Mouse (Mus musculus) heart, embryonic 12.5 days (tissue): ENCODE results near the gene Cpeb4. TPM values are rescaled to one million over a fixed set of nuclear protein-coding genes. Genes with fewer than 3 reads are reported as not detected.

Experiments
- ATAC-seq: fragments of 200-750 bp; cut with Nextera tagmentation; 2 replicates; pipeline ENCODE4 v1.8.0; 2017; ENCODE audit warnings: moderate TSS enrichment, moderate library complexity; ENCODE audit not compliant: insufficient number of reproducible peaks, low FRiP score
- H3K27ac ChIP-seq: fragments of 300-500 bp; sonication (generic); 2 replicates; pipeline ENCODE4 v1.5.1; 2016; ENCODE audit warnings: mild to moderate bottlenecking, moderate library complexity; ENCODE audit not compliant: poor library complexity, severe bottlenecking
- H3K27me3 ChIP-seq: fragments of 300-500 bp; sonication (generic); replicated peaks from 2 replicates; pipeline ENCODE4 v1.6.1; 2016; ENCODE audit warnings: mild to moderate bottlenecking, moderate library complexity
- H3K36me3 ChIP-seq: fragments of 300-500 bp; sonication (generic); 2 replicates; pipeline ENCODE4 v1.6.1; 2016; ENCODE audit warnings: mild to moderate bottlenecking, moderate library complexity
- H3K4me1 ChIP-seq: fragments of 300-500 bp; sonication (generic); replicated peaks from 2 replicates; pipeline ENCODE4 v1.6.1; 2016; ENCODE audit warnings: mild to moderate bottlenecking
- H3K4me2 ChIP-seq: fragments of 300-500 bp; sonication (generic); 2 replicates; pipeline ENCODE4 v1.6.1; 2016; ENCODE audit warnings: mild to moderate bottlenecking, moderate library complexity
- H3K4me3 ChIP-seq: fragments of 300-500 bp; sonication (generic); 2 replicates; pipeline ENCODE4 v1.5.1; 2016; ENCODE audit warnings: mild to moderate bottlenecking
- H3K9ac ChIP-seq: fragments of 300-500 bp; sonication (generic); 2 replicates; pipeline ENCODE4 v1.6.1; 2016; ENCODE audit warnings: mild to moderate bottlenecking, moderate library complexity
- H3K9me3 ChIP-seq: fragments of 300-500 bp; sonication (generic); replicated peaks from 2 replicates; pipeline ENCODE4 v1.6.1; 2016; ENCODE audit warnings: mild to moderate bottlenecking, moderate library complexity
- WGBS: fragments of 180-500 bp; shearing (Covaris S2); methylation state at CpG from one replicate; pipeline ENCODE4 v1.1.7; 2016; 5-methylcytosine and 5-hydroxymethylcytosine counted together
- polyA plus RNA-seq: library from polyadenylated mRNA; unstranded; fragments of >200 nt; fragmentation: Nextera tagmentation; extraction: Ambion mirVana; gene quantifications from 2 replicates; pipeline ENCODE4 v1.2.1, GENCODE M21; 2016

Gene Cpeb4
- polyA plus RNA-seq, 1 experiment from 2014 or later, result 13.6 TPM

GRCm38 (mm10) chr11:31848725-31849124, 23.3 kb upstream of the Cpeb4 start:
- no peak for ATAC-seq
- 85% methylated on average over 4 of the region's 4 CpGs for WGBS
- no peaks in the 10 kb centered on the region for H3K27me3 ChIP-seq
- H3K4me3 ChIP-seq, result no peak overlapping the region
- no peaks in the 10 kb centered on the region for H3K36me3 ChIP-seq
- H3K9ac ChIP-seq, result no peak overlapping the region
- H3K27ac ChIP-seq, result no peak overlapping the region
- H3K4me1 ChIP-seq, result peaks cover 13% of the 10 kb centered on the region
- no peaks in the 10 kb centered on the region for H3K9me3 ChIP-seq
- no peak overlapping the region for H3K4me2 ChIP-seq

DNA sequence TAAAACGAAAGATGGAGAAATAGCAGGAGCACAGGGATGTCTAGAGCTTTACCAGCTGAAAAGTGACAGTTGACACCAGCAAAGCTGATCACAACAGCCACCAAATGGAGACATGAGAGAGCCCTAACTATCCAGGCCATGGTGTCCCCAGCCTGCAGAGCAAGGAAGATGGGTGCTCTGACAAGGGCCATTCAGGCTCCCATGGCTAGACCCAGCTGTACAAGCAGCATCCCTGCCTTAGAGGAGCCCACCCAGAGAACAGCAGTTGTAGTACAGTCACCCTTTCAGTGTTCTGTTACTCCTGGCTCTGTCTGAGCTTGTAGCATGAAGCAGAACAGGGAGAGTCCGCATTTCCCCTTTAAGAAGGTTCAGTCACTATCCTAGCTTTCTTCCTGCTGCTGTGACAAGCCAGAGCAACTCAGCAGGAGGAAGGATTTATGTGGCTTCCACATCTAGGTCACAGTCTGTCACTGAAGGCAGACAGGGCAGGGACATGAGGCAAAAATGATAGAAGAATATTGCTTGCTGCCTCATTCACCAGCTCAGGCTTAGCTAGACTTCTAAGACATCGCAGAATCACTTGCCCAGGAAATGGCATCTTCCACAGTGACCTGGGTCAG, 21.7 kb upstream of the Cpeb4 start:
- H3K4me1 ChIP-seq, result peaks cover 4% of the 10 kb centered on the region; the same call in 1 of the 2 replicates
- WGBS, result 76% methylated on average over 3 of the region's 3 CpGs
- ATAC-seq, result no peak
- H3K4me3 ChIP-seq, result no peak overlapping the region
- no peak overlapping the region for H3K4me2 ChIP-seq
- no peak overlapping the region for H3K9ac ChIP-seq
- no peak overlapping the region for H3K27ac ChIP-seq
- H3K27me3 ChIP-seq, result no peaks in the 10 kb centered on the region
- no peaks in the 10 kb centered on the region for H3K9me3 ChIP-seq
- no peaks in the 10 kb centered on the region for H3K36me3 ChIP-seq

GRCm38 (mm10) chr11:31850995-31851394, 21.0 kb upstream of the Cpeb4 start:
- Histone ChIP-seq H3K4me3 (no peak overlapping the region), H3K4me2 (no peak overlapping the region), H3K27ac (no peak overlapping the region), H3K27me3 (no peaks in the 10 kb centered on the region), H3K4me1 (peaks cover 4% of the 10 kb centered on the region; the same call in 1 of the 2 replicates), H3K9ac (no peak overlapping the region), H3K9me3 (no peaks in the 10 kb centered on the region), H3K36me3 (no peaks in the 10 kb centered on the region)
- WGBS, result 82% methylated on average over 5 of the region's 5 CpGs
- ATAC-seq, result no peak

- WGBS, result 77% methylated on average over 4 of the region's 4 CpGs
- Histone ChIP-seq H3K27ac (no peak overlapping the region), H3K4me2 (no peak overlapping the region), H3K36me3 (no peaks in the 10 kb centered on the region), H3K9me3 (no peaks in the 10 kb centered on the region), H3K4me1 (peaks cover 4% of the 10 kb centered on the region; the same call in 1 of the 2 replicates), H3K9ac (no peak overlapping the region), H3K27me3 (no peaks in the 10 kb centered on the region), H3K4me3 (no peak overlapping the region)
- ATAC-seq, result no peak
Observed at GRCm38 (mm10) chr11:31851702-31852560, 20.1 kb upstream of the Cpeb4 start.

GRCm38 (mm10) chr11:31854955-31855354, 17.1 kb upstream of the Cpeb4 start:
- H3K9ac ChIP-seq, result no peak overlapping the region
- 75% methylated on average over 5 of the region's 5 CpGs for WGBS
- H3K9me3 ChIP-seq, result no peaks in the 10 kb centered on the region
- no peaks in the 10 kb centered on the region for H3K27me3 ChIP-seq
- H3K27ac ChIP-seq, result no peak overlapping the region
- no peak overlapping the region for H3K4me2 ChIP-seq
- no peak for ATAC-seq
- no peaks in the 10 kb centered on the region for H3K36me3 ChIP-seq
- H3K4me3 ChIP-seq, result no peak overlapping the region
- peaks cover 4% of the 10 kb centered on the region; the same call in 1 of the 2 replicates for H3K4me1 ChIP-seq

DNA sequence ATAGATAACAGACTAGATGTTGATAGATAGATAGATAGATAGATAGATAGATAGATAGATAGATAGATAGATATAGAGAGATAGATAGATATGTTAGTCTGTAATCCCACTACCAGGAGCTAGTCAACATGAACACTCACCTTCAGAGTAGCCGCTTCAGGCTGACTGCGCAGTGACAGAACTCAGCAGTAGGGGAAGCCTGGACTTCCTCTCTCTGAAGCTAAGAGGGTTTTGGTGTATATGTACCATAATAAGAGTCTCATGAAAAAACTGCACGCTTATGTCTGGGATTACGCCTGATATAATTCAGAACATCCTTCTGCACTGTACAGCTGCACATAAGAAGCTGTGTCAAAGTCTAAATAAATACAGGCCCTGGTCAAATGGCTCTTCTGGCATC, 14.5 kb upstream of the Cpeb4 start:
- 92% methylated on average over 4 of the region's 4 CpGs for whole genome bisulfite sequencing
- Histone ChIP-seq H3K36me3 (no peaks in the 10 kb centered on the region), H3K4me1 (no peaks in the 10 kb centered on the region), H3K4me3 (no peak overlapping the region), H3K9me3 (no peaks in the 10 kb centered on the region), H3K27ac (no peak overlapping the region), H3K9ac (no peak overlapping the region), H3K4me2 (no peak overlapping the region), H3K27me3 (no peaks in the 10 kb centered on the region)
- ATAC-seq, result no peak

GRCm38 (mm10) chr11:31861149-31861890, 10.7 kb upstream of the Cpeb4 start:
- Histone ChIP-seq H3K4me1 (no peaks in the 10 kb centered on the region), H3K27me3 (no peaks in the 10 kb centered on the region), H3K9ac (no peak overlapping the region), H3K4me3 (no peak overlapping the region), H3K4me2 (no peak overlapping the region), H3K9me3 (no peaks in the 10 kb centered on the region), H3K27ac (no peak overlapping the region), H3K36me3 (no peaks in the 10 kb centered on the region)
- WGBS, result 67% methylated on average over 6 of the region's 6 CpGs
- ATAC-seq, result peak; percentile 92

DNA sequence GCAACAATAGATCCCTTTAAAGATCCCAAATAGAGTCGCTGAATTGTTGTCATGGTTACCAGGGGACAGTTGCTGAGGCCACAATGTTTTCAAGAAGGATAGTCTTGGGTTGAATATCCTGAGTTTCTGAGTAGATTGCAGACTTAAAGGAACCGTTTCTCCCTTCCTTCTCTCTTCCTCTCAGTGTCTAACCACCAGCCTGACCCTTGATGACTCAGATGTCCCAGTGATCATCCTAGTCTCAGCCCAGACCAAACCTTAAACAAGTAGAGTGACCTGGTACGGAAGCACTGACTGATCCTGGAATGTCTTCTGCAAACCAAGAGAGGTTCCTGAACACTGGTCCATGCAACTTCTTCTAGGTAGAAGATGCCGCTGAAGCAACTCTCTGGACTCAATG, 4.0 kb upstream of the Cpeb4 start:
- Histone ChIP-seq H3K27me3 (no peaks in the 10 kb centered on the region), H3K36me3 (no peaks in the 10 kb centered on the region), H3K4me3 (no peak overlapping the region), H3K9me3 (no peaks in the 10 kb centered on the region), H3K9ac (no peak overlapping the region), H3K27ac (no peak overlapping the region), H3K4me2 (no peak overlapping the region), H3K4me1 (peaks cover 11% of the 10 kb centered on the region)
- ATAC-seq, result no peak
- 71% methylated on average over 4 of the region's 4 CpGs for WGBS

- peak; percentile 99 for ATAC-seq
- Histone ChIP-seq H3K4me1 (peaks cover 11% of the 10 kb centered on the region), H3K9ac (peak overlapping the region; percentile 91), H3K27me3 (no peaks in the 10 kb centered on the region), H3K27ac (peak overlapping the region; percentile 82), H3K36me3 (no peaks in the 10 kb centered on the region), H3K4me3 (peak overlapping the region; percentile 77), H3K9me3 (no peaks in the 10 kb centered on the region), H3K4me2 (peak overlapping the region; percentile 82)
- WGBS, result under 1% methylated on average over 53 of the region's 53 CpGs
Observed at GRCm38 (mm10) chr11:31870285-31871010, 1.6 kb upstream of the Cpeb4 start.

- peak overlapping the region; percentile 91 for H3K9ac ChIP-seq
- H3K36me3 ChIP-seq, result no peaks in the 10 kb centered on the region
- no peaks in the 10 kb centered on the region for H3K9me3 ChIP-seq
- no peaks in the 10 kb centered on the region for H3K27me3 ChIP-seq
- 0% methylated on average over 18 of the region's 21 CpGs for WGBS
- peak overlapping the region; percentile 80 for H3K27ac ChIP-seq
- peak overlapping the region; percentile 77 for H3K4me3 ChIP-seq
- H3K4me2 ChIP-seq, result peak overlapping the region; percentile 82
- peaks cover 11% of the 10 kb centered on the region for H3K4me1 ChIP-seq
- peak; percentile 4; the same call in 1 of the 2 replicates for ATAC-seq
Observed at GRCm38 (mm10) chr11:31871135-31871541, 873 bp upstream of the Cpeb4 start.
